Mouse (Mus musculus) adrenal gland, postnatal 25 days (tissue): ENCODE data around the gene Gm17455. TPM values are rescaled to one million over a fixed set of nuclear protein-coding genes. Genes with fewer than 3 reads are reported as not detected.

Experiments
- DNase-seq: peaks from one replicate; pipeline ENCODE4 v3.0.0; 2021; ENCODE audit warnings: mixed read lengths
- total RNA-seq: library from RNA; stranded (reverse); gene quantifications from 2 replicates; pipeline ENCODE4 v1.2.3, GENCODE M21; 2021

Gm17455 gene
- total RNA-seq, 1 experiment from 2014 or later = not detected

DNA sequence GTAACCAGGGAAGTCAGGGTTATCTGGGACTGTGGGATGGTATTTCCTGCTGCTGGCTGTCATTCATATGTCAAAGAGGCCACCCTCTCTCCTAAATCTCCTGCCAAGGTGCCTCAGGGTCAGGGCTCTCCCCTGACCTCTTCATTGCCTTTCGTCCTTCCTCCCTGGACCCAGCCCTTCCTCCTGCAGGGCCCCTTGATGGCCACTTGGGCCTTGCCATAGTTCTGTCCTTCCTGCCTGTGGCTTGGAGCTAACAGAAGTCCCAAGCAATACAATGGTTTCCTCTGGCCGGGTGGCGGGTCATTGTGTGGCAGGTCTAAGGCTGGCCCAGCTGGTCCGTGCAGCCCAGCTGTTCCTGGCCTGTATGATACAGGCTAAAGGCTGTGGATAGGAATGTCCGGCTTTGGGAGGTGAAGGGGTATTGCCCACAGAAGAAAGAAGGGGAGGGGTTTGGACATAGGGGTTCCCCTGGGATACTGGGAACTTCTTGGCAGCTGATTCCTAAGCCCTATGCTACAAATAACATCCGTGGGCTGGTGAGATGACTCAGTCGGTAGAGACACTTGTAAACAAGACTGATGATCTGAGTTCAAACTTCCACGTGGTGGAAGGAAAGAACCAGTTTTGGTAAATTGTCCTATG lies 25.5 kb upstream of the Gm17455 start:
- DNase-seq = peak; percentile 34

- DNase-seq = no peak
Measured at GRCm38 (mm10) chr10:60376704-60377103, 22.8 kb upstream of the Gm17455 start.

DNA sequence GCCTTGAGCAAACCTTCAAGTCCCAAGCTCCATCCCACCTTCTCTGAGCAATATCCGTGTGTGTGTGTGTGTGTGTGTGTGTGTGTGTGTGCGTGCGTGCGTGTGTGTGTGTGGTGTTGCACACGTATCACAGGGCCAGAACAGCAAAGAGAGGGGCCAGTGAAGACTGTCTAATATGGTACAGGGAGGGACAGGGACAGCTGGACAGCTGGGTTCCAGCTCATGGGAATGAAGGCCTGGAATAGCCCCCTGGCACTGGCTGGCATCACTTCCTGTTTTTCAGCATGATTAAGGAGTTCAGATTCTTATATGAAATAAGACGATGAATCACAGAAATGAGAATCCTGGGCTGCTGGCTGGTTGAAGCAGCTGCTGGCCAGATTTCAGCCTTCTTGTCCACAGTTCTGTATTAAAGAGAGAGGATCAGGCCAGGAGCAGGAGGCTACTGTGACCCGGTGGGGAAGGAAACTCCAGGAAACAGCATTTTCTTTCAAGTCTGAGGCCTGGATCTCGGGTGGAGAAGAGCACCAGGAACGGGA lies 20.0 kb upstream of the Gm17455 start:
- DNase-seq = no peak

DNA sequence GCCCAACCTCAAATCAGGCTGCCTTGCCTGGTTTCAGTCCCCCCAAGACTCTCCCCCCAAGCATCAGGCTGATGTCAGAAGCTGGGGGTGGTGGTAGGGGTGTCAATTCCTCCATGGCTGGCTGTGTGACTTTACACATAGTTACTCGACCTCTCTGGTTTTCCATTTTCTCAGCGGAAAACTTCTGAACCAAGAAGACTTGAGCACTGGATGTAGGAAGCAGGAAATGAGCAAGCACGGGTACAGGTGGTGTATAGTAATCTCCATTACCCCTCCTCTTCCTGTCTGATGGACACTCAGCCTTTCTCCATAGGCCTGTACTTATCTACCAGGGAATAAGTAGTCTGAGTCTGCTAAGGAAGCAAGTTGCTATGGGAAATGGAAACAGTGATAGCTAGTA lies 19.3 kb upstream of the Gm17455 start:
- no peak for DNase-seq

- DNase-seq = no peak
Measured at GRCm38 (mm10) chr10:60381142-60381925, 18.2 kb upstream of the Gm17455 start.

GRCm38 (mm10) chr10:60388332-60388731 lies 11.2 kb upstream of the Gm17455 start:
- no peak for DNase-seq

DNA sequence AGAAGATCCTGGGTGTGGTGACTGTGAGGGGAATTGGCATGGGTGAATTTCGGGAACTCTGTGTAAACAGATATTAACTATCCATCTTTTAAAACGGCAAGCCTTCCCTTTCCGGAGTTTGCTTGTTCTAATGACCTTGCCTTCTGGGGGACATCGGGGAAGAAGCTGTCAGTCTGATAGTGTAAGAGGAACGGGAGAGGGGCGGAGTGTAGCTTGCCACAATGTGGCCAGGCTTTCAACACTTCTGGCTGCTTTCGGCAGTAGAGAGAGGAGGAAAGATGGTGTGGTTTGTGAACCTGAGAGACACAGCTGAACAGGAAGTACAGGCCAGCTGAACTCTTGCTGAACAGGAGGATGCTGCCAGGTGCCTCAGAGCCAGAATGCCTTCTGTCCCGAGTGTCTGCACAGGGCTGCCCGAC lies 10.1 kb upstream of the Gm17455 start:
- DNase-seq = no peak

DNA sequence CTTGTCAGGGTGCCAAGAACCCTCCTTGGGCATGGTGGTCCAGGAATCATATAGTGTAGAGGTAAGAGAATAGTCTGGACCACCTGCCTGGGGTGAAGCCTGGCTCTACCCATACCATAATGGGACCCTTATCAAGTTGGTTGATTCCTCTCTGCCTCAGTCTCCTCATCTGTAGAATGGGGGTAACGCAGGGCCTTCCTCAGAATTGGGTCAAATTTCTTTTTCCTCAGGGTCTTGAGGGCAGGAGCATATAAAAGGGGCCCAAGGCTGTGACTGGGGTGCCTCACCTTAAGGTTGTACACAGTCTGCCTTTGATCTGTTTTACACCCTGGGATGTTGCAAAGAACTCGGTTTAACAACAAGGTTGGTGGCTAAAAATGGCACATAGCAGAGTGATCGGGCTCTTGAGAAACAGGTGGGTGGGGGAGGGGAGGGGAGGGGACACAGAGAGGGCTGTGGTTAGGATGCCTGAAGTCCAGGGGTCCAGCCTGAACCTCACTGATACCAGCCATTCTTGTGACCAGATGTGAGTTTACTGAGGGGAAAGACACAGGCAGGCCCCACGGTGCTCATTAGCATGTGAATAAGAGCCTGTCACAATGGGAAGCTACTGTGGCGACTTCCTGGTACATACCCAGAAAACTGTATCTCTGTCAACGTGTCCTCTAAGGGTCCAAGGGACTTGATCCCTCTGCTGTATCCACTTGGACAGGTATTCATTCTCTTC lies 9.2 kb upstream of the Gm17455 start:
- no peak for DNase-seq

- DNase-seq = no peak
Measured at GRCm38 (mm10) chr10:60390904-60391420, 8.6 kb upstream of the Gm17455 start.

GRCm38 (mm10) chr10:60391661-60392060 lies 7.9 kb upstream of the Gm17455 start:
- no peak for DNase-seq

DNA sequence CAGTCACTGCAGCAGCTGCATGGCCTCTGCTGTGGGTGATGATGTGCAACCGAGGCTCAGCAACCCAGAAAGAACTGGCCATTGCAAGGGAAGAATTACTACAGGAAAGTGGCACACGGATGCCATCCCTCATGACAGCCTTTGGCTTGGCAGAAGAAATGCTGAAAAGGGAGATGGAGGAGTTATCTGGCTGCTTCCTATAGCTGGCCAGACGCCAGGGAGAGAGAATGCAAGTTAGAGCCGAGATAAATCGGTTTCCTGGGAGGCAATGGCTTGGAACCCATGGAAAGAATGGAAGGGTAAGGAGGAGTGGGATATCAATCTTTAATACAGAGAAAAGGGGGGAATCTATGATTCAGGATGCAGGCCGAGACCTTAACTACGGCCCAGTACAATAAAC lies 4.6 kb upstream of the Gm17455 start:
- no peak for DNase-seq

DNA sequence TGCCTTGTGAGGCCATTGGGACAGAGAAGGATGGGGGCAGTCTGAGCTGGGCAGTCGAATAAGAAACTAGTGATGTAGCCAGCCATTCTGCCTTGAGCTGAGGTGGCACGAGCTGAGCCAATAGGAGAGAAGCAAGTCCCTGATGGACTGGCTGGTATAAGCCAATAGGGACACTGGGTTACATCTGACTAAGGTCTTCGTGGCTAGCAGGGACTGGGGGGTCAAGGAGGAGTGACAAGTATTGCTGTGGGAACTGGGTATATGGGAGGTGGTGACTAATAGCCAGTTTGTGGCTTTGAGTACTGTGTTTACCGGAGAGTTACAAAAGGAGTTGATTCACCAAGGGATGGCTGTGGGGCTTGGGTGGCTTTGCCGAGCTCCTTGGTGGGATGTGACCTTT lies 3.9 kb upstream of the Gm17455 start:
- no peak for DNase-seq

GRCm38 (mm10) chr10:60398051-60398814 lies 1.3 kb upstream of the Gm17455 start:
- DNase-seq = no peak

GRCm38 (mm10) chr10:60400507-60401295 lies 1.2 kb downstream of the Gm17455 start:
- DNase-seq = no peak

- DNase-seq = no peak
Measured at GRCm38 (mm10) chr10:60405460-60406177, 6.1 kb downstream of the Gm17455 start.

GRCm38 (mm10) chr10:60407831-60408230 lies 8.3 kb downstream of the Gm17455 start:
- DNase-seq = peak; percentile 64

DNA sequence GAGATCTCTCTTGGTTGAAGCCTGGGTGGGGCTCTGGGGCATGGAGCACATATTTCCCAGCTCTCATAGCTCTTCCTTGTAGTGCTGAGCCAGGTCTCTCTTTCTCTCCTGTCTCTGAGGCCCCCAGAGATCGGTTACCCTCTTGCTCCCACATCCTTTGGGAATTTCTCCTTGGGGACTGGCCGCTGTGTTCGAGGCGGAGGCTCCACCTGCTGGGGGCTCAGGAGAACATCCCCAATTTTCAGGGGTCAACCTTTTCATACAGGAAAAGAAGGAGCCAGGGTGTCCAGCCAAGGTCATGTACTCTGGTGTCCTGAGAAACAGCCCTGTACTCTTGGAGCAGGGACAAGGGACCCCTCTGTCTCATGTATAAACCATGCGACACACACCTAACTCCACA lies 12.3 kb downstream of the Gm17455 start:
- peak; percentile 15 for DNase-seq

GRCm38 (mm10) chr10:60413756-60414155 lies 14.2 kb downstream of the Gm17455 start:
- no peak for DNase-seq

DNA sequence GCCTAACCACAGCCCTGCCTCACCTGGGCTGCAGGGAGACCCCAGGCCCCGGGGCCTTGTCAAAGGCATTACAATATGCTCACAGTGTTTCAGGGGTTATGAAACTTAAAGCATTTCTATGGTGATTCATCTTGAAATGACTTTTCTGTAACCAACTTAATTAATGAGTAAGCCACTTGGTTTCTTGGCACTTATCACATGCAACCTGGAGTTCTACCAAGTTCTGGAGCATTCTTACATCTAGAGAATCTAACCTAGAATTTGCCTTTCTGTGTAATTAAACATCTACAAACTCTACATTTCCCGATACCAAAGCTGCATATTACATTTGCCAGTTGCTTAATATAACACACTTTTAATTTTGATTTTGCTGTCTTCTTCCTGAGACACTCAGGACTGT lies 17.5 kb downstream of the Gm17455 start:
- no peak for DNase-seq

DNA sequence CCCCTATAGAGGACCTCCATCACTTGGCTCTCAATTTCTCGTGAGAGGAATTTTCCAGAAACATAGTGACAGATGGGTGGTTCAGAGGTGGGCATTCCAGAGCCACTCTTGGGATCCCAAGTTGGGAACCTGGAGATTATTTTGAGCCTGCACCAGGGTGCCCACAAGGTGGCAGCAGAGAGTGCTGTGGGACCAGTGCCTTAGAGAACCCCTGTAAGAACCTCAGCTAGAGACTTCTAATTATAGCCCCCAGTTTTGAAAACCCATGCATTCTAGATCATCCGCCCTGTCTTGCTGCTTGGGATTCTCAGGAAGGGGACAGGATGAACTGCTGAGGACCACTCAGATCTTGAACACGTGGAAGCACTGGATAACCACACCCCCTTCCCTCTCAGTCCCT lies 18.6 kb downstream of the Gm17455 start:
- DNase-seq = peak; percentile 73
